Mouse (Mus musculus) T-helper 17 cell (primary cell): ENCODE measurements around the gene Paqr6.

ENCODE experiments used
- in situ Hi-C, 2 experiments: fragments of 300-600 bp; cut with MboI, MseI; formaldehyde crosslinking; loops; 1 replicate in 1 of 2; 2 replicates in 1 of 2; pipeline ENCODE4 v1.15.1; 2025; ENCODE audit warnings: high pct_unique_total_duplicates in 2 of 2

Paqr6 gene

DNA sequence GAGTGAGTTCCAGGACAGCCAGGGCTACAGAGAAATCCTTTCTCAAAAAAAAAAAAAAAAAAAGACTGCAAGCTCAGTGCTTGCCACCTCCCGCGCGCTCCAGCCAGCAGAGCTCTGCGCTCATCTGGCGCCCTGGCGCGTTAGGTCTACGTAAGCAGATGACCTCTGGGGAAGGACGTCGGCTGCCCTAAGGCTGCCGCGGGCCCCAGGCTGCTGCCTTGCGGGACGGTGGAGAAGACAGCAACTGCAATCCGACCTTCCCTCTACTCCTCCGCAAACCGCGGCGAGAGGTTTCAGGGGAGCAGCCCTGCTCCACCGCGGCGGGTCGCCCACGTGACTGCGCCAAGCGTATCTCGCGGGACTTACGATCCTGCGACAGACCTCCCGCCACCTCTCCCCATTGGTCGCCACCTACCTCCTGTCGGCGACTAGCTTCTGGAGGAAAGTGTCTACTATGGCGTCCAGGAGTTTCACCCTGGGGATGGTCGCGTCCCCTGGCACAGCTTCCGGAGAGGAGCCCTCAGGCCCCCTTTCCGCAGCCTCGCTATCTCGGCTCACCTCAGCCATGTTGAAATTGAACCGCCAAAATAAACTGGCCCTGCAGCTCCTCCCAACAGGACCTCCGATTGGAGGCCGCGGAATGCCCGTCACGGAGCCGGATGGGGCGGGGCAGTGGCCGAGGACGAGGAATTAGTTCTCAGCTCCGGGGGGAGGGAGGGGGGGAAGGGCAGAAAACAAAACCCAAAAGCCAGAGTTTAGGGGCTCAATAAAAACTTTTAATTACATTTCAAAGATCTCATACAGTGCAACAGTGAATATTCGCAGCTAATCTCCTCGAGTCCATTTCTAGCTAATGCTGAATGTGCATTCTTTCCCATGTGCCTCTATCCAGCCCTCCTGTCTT is 45.6 kb downstream of the Paqr6 start, which contains the start of gene Pmf1:
Pmf1 (minus strand) TSS at position 591 of the 904 bp plus-strand sequence.
- in situ Hi-C loops, result loop anchor here (5.0 kb wide), 3 partner anchors 62 to 122 kb away; partner anchors contain the start of gene Mex3a (in 1 of the 2)

DNA sequence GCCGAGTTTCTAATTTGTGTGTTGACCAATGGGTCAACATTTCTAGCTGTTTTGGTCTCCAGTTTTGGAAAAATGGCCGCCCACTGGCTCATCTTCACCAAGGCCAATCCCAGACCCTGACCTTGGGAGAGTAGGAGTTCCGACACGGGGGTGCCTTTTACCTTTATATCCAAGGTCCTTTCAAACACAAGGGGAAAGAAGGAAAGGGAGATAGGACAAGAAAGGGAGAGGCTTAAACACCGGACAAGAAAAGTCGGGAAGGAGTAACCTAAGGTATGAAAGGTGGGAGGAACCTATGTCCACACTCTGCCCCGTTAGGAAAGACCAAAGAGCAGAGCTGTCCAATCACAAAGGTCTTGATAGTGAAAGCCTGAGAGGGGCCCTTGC is 46.3 kb downstream of the Paqr6 start:
- in situ Hi-C loops, result no loop called here

DNA sequence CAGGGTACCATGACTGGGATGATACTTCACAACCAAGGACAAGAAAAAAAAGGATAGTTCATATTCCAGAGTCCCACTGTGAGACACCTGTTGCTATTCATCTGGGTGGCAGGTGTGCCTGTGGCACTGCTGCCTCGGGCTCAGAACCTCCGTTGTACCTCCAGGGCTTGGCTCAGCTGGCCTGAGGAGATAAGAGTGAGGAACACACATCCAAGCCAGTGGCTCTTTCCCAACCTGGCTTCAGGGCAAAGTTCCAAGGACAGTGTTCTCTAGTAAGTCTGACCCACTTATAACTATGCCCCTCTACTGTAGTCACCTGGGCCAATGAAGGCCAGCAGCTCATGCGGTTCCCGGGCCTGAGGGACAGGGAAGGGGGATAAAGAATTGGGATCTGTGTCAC is 47.3 kb downstream of the Paqr6 start:
- in situ Hi-C loops, result no loop called here

DNA sequence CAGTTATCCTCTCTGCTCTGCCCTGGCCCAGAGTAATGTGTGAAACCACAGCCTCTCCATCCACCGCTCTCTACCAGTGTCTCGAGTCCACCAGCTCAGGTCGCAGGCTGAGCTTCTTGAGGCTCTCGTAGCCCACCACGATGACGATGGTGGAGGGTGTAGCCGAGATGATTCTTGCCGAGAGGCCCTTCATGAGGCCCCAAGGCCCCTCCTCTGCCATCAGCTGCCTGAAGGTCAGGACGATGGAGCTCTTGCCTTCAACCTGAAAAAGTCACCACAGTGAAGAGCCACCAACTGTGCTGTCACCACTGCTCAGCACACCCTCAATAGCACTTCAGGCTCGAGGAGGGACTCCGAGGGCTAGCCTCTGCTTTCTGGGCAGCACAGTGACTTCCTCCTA is 48.3 kb downstream of the Paqr6 start:
- in situ Hi-C loops, result no loop called here

DNA sequence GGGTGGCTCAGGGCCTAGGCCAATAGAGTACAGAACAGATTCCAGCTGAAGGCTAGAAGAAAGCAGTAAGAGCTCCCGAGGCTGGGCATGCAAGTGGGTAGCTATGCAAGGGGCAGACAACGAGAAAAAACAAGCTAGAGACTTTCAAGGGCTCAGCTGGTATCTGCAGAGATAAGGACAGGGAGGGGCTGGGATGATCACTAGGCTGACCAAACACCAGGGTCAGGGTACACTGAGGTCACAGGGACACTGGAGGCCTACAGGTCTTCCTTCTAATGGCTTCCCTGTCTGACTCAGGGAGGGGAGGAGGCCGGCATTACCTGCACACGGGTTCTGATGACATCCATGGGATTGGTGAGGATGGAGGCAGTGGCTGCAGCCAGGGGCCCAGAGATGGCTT is 51.3 kb downstream of the Paqr6 start:
- in situ Hi-C loops, result no loop called here

DNA sequence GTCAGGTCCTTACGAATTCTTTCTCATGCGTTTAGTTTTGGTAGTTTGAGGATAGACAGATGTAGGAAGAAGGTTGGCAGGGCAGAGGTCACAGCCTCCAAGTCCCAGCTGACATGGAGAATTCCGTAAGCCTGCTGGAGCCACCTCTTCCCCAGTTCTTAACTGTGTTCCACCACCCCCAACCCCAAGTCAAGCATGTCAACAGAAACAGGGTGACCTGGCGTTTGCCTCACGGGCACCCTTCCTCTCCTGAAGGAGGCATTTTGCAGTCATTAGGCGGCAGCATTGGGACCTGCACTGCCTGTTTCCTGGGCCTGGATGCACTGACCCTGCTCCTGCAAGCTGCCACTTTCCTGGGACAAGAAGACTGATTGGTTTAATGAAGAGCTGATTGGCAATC is 53.6 kb downstream of the Paqr6 start:
- in situ Hi-C loops, result no loop called here
